Mouse (Mus musculus) small intestine, adult 2 months (tissue): ENCODE data around the gene Spats2.

ENCODE experiments used
- CTCF ChIP-seq: fragments of 200-500 bp; IDR thresholded peaks from 2 replicates; pipeline ENCODE4 v1.5.1; 2012; ENCODE audit warnings: low read depth, mild to moderate bottlenecking, control low read depth, inconsistent platforms, low read length, moderate library complexity, mixed read lengths; ENCODE audit not compliant: insufficient replicate concordance, insufficient read length; ENCODE audit errors: extremely low read depth
- POLR2A ChIP-seq: fragments of 200-500 bp; IDR thresholded peaks from 2 replicates; pipeline ENCODE4 v1.6.1; 2012; ENCODE audit warnings: low read depth, mild to moderate bottlenecking, control low read depth, inconsistent platforms, low read length, moderate library complexity

DNA sequence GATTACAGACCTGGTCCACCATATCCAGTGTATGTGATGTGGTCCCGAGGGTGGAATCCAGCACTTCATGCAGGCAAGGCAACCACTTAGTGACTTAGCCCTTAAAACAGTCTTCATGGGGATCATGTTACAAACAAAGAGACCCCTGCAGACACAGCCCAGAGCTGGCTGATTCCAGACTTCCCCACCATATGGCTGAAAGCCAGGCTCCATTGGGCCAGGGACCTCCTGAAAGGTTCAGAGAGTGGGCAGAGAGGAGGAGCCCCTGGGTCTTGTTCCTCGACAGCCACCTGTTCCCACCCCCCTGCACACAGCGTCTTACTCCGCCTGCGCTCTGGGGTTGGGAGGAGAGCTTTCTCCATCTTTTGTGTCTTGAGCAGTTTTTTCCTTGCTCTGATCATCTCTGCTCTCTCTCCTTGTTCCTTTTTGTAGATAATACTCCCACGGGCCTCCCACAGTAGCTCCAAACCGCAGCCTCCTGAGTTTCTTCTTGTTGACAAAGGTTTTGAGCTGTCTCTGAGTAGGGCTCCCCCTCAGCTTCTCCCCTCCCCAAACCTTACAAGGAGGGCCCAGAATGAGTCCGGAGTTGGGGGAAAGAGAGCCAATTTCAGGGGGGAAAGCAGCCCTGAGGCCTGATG is 95.7 kb downstream of the Spats2 start:
- TF ChIP-seq CTCF (no peak), POLR2A (no peak)
